Mouse (Mus musculus): Measurements from ENCODE around the gene Rfx7.

- TF ChIP-seq POLR2A (IDR thresholded peaks at IDR 0.05; ENCODE audit: borderline replicate concordance, control insufficient read depth, low read depth, low read length), result no peak
- no peak for TF ChIP-seq CTCF (IDR thresholded peaks at IDR 0.05; ENCODE audit: control insufficient read depth, insufficient read depth, low read length)
These were observed 86.0 kb downstream of the Rfx7 start for GRCm38 (mm10) chr9:72618037-72618436.
